Mouse (Mus musculus) kidney, adult 2 months (tissue): ENCODE data around the gene Fbxl17. TPM values are rescaled to one million over a fixed set of nuclear protein-coding genes. Genes with fewer than 3 reads are reported as not detected.

Experiments used
- DNase-seq: peaks from one replicate; pipeline ENCODE4 v3.0.0; 2021
- H3K27ac ChIP-seq: fragments of 200-500 bp; 2 replicates; pipeline ENCODE4 v1.5.1; 2012; ENCODE audit warnings: low read depth, low read length, control low read depth, inconsistent platforms; ENCODE audit not compliant: insufficient read depth
- H3K27me3 ChIP-seq: fragments of 200-500 bp; replicated peaks from 2 replicates; pipeline ENCODE4 v1.6.1; 2012; ENCODE audit warnings: mild to moderate bottlenecking, moderate library complexity, low read length, inconsistent platforms; ENCODE audit not compliant: control insufficient read depth, insufficient read depth
- H3K36me3 ChIP-seq: fragments of 200-500 bp; 2 replicates; pipeline ENCODE4 v1.6.1; 2012; ENCODE audit warnings: mild to moderate bottlenecking, moderate library complexity, low read length, inconsistent platforms; ENCODE audit not compliant: control insufficient read depth, insufficient read depth
- H3K4me1 ChIP-seq: fragments of 200-500 bp; 2 replicates; pipeline ENCODE4 v1.6.1; 2011; ENCODE audit warnings: low read length; ENCODE audit not compliant: control insufficient read depth, insufficient read depth
- H3K4me3 ChIP-seq: fragments of 200-500 bp; 2 replicates; pipeline ENCODE4 v1.5.1; 2011; ENCODE audit warnings: mild to moderate bottlenecking, low read depth, low read length, control low read depth; ENCODE audit not compliant: insufficient read depth
- CTCF ChIP-seq: fragments of 200-500 bp; conservative IDR thresholded peaks from 2 replicates; pipeline ENCODE4 v1.5.1; 2011; ENCODE audit warnings: low read depth, mild to moderate bottlenecking, control low read depth, low read length, moderate library complexity, mixed read lengths; ENCODE audit not compliant: insufficient read depth, insufficient read length
- POLR2A ChIP-seq: fragments of 200-500 bp; IDR thresholded peaks from one replicate; pipeline ENCODE4 v1.6.1; 2011; ENCODE audit warnings: low read depth, low read length, control low read depth
- WGBS: fragments of 180-500 bp; shearing (Covaris S2); methylation state at CpG from one replicate; pipeline ENCODE4 v1.1.7; 2018; 5-methylcytosine and 5-hydroxymethylcytosine counted together
- polyA plus RNA-seq: library from polyadenylated mRNA; depleted of rRNA; stranded (reverse); fragments of >200 nt; gene quantifications from 2 replicates; pipeline ENCODE4 v1.2.3, GENCODE M21; 2012

The Fbxl17 gene
- polyA plus RNA-seq, 1 experiment = 10.2 TPM

DNA sequence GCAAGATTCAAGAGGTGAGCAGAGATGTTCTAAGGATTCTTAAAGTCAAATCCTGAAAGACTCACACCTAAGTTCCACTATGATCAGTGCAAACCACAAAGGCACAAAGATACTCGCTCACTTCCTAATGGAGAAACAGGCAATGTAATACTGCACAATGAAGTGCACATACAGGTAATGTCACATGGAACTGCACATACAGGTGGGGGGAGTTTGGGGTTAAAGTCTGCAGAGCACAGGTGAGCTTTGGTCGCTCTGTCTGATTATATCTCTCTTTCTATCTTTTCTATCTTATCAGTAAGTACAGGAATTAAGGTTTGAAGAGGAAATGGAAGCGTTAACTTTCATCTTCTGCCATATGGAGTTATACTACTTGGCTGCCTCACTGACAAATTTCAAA lies 158.6 kb downstream of the Fbxl17 start:
- Histone ChIP-seq H3K4me1 (peaks cover 4% of the 10 kb centered on the region), H3K27ac (no peak overlapping the region)
- 92% methylated on average over 3 of the region's 3 CpGs for WGBS

DNA sequence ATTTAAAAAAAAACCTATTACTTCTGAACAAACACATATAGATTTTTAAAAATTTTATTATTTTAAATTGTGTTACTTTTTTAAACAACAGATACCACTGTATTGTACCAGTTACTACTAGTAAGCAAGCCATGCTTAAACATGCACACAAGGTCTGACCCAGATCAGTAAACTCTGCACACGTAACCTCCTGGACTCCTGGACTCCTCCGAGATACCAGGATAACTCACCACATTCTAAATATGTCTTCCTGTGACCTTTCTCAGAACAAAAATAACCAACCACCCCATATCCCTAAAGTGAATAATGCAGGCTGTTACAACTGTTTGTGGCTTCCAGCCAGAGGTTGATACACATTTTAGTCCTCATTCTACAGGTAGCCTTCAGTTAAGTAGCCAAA lies 170.9 kb downstream of the Fbxl17 start:
- WGBS = 69% methylated on average over 2 of the region's 2 CpGs
- Histone ChIP-seq H3K36me3 (no peaks in the 10 kb centered on the region), H3K4me1 (no peaks in the 10 kb centered on the region; the same call in 1 of the 2 replicates), H3K27me3 (no peaks in the 10 kb centered on the region), H3K4me3 (no peak overlapping the region), H3K27ac (no peak overlapping the region)
- no peak for DNase-seq
- no peak for TF ChIP-seq CTCF
- no peak for TF ChIP-seq POLR2A

More for the DNA sequence above, 158.6 kb downstream of the Fbxl17 start:
- Histone ChIP-seq H3K36me3 (no peaks in the 10 kb centered on the region), H3K4me3 (no peak overlapping the region), H3K27me3 (no peaks in the 10 kb centered on the region)
- DNase-seq = no peak
- TF ChIP-seq CTCF (no peak), POLR2A (no peak)

DNA sequence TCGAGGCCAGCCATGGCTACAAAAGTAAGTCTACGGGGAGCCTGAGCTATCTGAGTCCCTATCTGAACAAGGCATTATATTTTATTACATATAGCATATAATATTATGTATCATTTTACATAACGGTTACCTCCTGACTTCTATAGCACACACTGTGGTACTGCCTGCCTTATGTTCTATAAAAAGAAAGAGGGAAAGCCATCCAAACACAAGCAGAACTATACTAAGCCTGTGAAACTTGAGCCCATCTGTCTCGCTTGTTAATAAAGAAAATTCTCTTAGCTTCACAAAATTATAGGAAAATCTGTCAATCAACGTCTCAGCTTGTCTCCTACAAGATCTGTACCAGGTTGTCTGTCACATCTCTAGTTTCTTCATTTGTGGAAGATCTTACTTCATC lies 173.6 kb downstream of the Fbxl17 start:
- Histone ChIP-seq H3K27me3 (no peaks in the 10 kb centered on the region), H3K36me3 (no peaks in the 10 kb centered on the region), H3K4me1 (no peaks in the 10 kb centered on the region; the same call in 1 of the 2 replicates), H3K4me3 (no peak overlapping the region), H3K27ac (no peak overlapping the region)
- WGBS = 92% methylated on average over 5 of the region's 5 CpGs
- no peak for DNase-seq
- TF ChIP-seq CTCF (no peak), POLR2A (no peak)

DNA sequence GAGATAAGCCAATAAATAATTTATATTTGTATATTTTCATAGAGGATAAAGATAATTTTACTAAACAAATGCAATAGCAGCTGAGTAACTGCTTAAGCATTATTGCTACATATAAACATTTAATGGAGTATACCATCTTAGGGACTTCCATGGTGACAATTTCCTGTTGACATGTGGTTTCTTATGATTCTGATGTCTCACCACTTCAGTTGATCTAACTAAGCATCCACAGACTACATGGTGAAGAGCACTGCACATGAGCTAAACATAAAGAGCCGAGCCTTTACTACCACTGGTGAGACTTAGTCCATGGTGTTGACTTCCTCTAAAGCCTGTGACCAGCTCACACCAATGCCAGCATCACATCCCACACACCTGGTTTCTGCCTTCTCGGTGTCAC lies 175.1 kb downstream of the Fbxl17 start:
- WGBS = 87% methylated on average over 2 of the region's 2 CpGs

DNA sequence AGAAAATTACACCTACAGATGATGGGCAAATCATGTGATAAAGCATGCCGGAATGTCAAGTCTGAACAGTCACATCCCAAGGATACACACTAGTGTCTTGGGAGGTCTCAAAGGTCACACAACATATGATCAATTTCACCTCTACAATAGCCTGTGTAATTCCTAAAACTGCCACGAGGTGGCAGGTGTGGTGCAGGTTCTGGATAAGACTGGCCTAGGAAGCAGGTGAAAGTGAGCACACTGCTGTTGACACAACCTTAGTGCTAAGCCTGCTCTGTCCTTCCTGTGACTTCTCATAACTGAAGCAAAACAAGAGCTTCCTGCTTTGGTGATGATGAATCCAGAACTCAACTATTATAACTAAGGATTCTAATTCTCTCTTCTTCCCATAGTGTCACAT lies 175.8 kb downstream of the Fbxl17 start:
- no peaks in the 10 kb centered on the region for H3K27me3 ChIP-seq
- peak; percentile 77 for DNase-seq
- H3K4me1 ChIP-seq = no peaks in the 10 kb centered on the region; the same call in 1 of the 2 replicates
- H3K4me3 ChIP-seq = no peak overlapping the region
- TF ChIP-seq CTCF = peak; percentile 92
- no peak for TF ChIP-seq POLR2A
- WGBS = 22% methylated on average over 2 of the region's 2 CpGs
- H3K36me3 ChIP-seq = no peaks in the 10 kb centered on the region
- H3K27ac ChIP-seq = no peak overlapping the region

More for the DNA sequence above, 175.1 kb downstream of the Fbxl17 start:
- Histone ChIP-seq H3K36me3 (no peaks in the 10 kb centered on the region), H3K4me1 (no peaks in the 10 kb centered on the region; the same call in 1 of the 2 replicates), H3K4me3 (no peak overlapping the region), H3K27me3 (no peaks in the 10 kb centered on the region), H3K27ac (no peak overlapping the region)
- DNase-seq = no peak
- TF ChIP-seq POLR2A (no peak), CTCF (no peak)

DNA sequence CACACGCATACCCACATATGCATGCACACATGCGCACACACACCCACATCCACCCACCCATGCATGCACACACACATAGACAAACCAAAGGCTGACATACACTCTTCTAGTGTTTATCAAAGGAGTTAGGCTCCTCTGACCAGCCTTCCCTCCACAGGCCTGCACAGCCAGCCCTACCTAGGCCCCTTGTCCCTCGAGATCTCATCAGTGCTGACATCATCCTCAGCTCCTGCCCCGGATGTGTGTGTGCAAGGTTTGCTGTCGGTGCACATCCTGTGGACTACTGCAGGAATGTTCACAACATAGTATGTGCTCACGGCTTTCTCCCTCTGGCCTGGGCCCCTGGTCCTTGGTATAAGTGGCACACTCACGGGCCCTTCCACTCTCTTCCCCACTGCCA lies 177.0 kb downstream of the Fbxl17 start:
- 80% methylated on average over 7 of the region's 7 CpGs for WGBS
- DNase-seq = no peak
- H3K36me3 ChIP-seq = no peaks in the 10 kb centered on the region
- H3K27ac ChIP-seq = no peak overlapping the region
- H3K4me3 ChIP-seq = no peak overlapping the region
- TF ChIP-seq CTCF (no peak), POLR2A (no peak)
- H3K27me3 ChIP-seq = no peaks in the 10 kb centered on the region
- no peaks in the 10 kb centered on the region; the same call in 1 of the 2 replicates for H3K4me1 ChIP-seq

DNA sequence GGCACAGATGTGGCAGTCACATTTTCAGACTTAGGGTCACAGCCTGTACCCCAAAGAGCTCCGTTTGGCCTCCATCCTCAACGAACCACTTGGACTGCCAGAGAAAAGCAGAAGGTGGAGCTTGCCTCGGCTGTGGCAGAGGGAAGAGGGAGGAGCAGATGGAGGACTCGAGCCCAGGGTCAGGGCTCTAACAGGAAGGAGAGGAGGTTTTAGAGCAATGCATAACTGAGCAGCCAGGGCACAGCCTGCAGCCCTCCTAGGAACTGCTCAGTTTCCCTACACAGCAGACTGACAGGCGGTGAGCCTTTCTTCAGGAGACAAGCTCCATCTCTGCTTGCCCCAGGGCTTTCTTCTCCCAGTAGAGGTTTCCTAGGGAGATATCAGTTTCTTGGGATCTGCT lies 178.5 kb downstream of the Fbxl17 start:
- no peak for DNase-seq
- no peaks in the 10 kb centered on the region for H3K36me3 ChIP-seq
- TF ChIP-seq CTCF (no peak), POLR2A (no peak)
- H3K27me3 ChIP-seq = no peaks in the 10 kb centered on the region
- H3K4me1 ChIP-seq = no peaks in the 10 kb centered on the region; the same call in 1 of the 2 replicates
- H3K27ac ChIP-seq = no peak overlapping the region
- H3K4me3 ChIP-seq = no peak overlapping the region
- 35% methylated on average over 5 of the region's 5 CpGs for WGBS
